Mouse (Mus musculus) cerebellum, postnatal 10 days (tissue): ENCODE measurements at regions not wholly inside any gene's neighbourhood (a gene's known extent, or its start where the extent isn't known, plus 50 kb on each side); places are given as distances from the start of the nearest gene placed in this dataset.
"Not testable (repeated sequence)": the region's sequence is repeated elsewhere in the genome, so short reads cannot be mapped to it uniquely, and the experiment has no call there.

Experiments
- DNase-seq, 2 experiments: peaks; one replicate each; pipeline ENCODE4 v3.0.0; 2021; ENCODE audit warnings: mixed read lengths in 2 of 2

DNA sequence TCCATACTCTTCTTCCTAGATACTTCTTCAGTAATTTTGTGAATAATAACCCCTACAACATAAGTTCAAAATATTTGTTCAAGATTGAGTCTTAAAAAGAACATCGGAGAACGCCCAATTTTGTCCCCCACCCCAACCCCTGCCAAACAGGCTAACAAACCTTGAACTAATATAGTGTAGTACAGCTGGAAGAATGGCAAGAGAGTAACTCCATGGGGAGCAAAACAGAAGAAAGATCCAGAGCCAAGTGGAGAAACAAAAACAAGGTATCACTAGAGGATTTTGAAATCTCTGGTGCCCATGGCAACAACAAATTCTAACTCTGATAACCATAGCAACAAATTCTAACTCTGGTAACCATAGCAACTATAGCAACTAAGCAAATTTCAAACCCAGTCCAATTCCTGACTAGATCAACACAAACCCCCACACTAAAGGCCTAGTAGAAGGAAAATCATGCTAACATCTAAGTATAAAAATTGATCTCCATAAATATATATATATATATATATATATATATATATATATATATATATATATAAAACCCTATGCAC lies 74.2 kb upstream of the Magee2 start:
- no peak for DNase-seq

GRCm38 (mm10) chrX:104951587-104951986 lies 94.5 kb upstream of the Magee2 start:
- DNase-seq, result no peak

DNA sequence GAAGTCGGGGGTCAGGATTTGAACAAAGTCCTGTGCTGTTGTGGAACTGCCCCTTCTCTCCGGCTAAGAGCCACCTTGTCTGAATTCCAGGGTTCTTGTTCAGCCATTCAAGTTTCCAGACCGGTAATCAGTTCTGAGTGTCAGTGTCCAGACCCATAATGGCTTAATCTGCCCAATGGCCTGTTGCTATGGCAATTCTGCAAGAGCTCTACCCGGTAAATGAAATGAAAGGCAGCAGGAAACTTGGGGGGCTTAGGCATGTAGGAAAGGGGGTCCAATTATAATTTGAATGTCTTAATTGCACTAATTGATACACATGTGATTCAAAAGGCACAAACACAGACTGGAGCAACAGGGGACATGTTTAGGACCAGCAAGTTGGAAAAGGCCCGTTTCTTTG lies 95.7 kb upstream of the Magee2 start:
- DNase-seq, result not testable (repeated sequence)

GRCm38 (mm10) chrX:104953391-104953790 lies 96.3 kb upstream of the Magee2 start:
- DNase-seq, result not testable (repeated sequence)

GRCm38 (mm10) chrX:104978432-104978831 lies 101.1 kb upstream of the Pbdc1 start:
- no peak for DNase-seq

DNA sequence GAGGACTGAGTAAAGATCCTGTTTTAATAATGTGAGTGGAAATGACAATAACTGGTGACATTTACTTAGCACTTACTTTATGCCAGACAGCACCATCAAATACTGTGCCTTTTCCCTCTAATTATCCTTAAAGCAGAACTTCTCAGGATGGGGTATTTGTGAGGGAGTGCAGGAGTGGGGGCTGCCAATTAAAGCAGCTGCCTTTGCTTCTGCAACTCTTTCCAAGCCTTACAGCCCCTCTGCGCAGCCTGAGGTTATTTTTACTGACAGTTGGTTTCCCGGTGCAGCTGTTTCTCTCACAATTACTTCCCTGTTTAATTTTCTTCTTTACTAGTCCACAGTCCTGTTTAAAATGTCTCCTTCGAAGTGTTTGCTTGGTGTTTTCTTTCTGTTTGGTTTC lies 76.3 kb upstream of the Pbdc1 start:
- peak in 1 of 2 experiments; percentile 5 for DNase-seq

DNA sequence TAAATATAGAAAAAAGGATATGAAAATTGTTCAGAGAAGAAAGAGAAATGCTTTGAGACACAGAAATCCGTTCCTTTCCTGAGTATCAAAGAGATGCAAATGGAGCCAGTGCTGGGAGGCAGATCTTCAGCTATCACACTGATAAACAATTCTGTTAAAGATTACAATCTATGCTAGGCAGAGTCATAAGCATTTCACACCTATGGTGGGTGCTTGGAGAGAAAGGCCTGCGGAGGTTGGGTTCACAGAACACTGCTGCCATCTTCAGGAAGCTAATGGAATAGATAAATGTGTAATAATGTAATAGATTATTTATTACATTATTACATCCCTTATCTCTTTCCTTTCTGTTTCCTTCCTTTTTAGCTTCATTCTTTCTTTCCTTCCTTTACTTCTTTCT lies 73.1 kb upstream of the Pbdc1 start:
- DNase-seq, result peak; percentile 49 to 57
